Mouse (Mus musculus): ENCODE measurements at regions not wholly inside any gene's neighbourhood (a gene's known extent, or its start where the extent isn't known, plus 50 kb on each side); places are given as distances from the start of the nearest gene placed in this dataset.
"Not testable (repeated sequence)": the region's sequence is repeated elsewhere in the genome, so short reads cannot be mapped to it uniquely, and the experiment has no call there.

DNA sequence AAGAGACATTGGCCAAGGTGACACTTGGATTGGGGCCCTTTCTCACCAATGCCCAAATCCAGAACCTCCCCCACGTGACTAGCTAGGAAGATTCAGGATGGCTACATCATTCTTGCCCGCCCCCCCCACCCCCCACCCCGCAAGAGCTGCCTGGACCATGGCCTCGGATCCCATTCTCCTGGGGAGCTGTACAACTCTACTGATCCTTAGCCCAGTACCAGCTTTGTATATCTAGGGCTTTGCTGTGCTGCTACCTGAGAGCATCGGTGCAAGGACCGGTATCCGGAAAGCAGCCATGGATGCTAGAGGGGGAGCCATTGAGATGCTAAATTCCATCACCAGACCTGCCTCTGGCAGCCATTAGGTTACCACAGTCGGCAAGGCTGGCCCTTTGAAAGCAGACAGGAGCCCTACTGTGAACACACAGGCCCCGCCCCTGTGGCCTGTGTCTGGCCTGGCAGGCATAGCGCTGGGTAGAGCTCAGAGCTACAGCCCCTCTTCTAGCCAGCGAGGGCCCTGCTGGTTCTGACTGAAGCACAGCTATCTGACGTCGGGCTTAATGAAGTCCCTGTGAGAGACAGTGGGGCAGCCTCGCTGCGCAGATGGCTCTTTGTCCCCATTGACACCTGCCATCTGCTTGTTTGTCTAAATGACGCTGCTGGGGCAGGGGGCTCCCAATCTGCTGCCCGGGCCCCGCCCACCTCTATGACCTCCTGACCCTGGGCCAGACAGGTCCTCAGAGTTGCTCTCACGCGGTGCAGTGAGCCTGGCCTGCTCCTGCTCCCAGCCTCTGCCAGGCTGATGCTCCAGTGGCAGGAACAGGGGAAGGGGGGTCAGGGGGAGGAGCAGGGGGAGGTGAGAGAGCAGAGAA, 128.9 kb downstream of the Dll1 start:
- no peak for DNase-seq (ENCODE audit: low spot score)

DNA sequence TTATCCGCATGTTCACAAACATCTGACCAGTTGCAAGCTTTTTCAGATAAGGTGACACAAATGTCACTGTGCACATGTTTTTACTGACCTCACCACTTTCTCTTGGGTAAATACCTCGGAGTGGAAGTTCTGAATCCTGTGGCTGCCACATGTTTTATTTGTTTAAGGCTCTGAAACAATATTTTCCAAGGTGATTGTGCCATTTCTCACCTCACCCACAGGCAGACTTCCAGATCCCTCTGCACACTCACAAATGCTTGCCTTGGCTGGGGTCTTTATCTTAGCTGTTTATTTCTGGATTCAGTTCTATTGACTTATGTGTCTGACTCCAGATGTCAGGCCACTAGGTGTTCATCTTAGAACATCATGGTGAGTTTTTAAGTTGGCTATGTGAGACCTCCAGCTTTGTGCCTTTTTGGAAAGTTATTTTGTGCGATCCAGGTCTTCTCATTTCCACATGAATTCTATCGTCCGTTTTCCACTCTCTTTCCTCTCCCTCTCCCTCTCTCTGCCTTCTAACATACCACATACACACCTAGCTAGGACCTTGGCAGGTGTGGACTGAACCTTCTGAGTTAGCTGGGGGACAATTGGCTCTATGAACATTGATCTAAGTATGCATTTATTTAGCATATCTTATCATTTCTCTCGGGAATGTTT, 133.6 kb downstream of the Dll1 start:
- DNase-seq (ENCODE audit: low spot score) = no peak

DNA sequence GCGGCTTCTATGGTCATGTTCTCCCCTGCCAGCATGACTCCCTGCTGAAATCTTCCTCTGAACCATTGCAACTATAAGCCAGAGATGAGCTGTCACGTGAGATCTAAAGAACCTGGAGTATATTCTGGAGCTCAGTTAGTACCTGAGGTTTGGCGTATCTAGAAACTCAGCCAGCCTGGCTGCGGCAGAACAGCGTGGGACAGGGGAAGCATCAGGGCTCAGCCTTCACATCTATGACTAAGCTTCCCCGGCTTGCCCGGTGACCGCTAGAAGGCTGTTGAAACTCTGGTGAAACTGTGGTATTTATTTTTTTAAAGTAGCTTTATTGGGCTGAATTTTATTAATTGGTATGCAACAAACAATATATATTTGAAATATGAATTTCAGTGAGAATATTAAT, 134.3 kb downstream of the Dll1 start:
- DNase-seq (ENCODE audit: low spot score) = no peak

DNA sequence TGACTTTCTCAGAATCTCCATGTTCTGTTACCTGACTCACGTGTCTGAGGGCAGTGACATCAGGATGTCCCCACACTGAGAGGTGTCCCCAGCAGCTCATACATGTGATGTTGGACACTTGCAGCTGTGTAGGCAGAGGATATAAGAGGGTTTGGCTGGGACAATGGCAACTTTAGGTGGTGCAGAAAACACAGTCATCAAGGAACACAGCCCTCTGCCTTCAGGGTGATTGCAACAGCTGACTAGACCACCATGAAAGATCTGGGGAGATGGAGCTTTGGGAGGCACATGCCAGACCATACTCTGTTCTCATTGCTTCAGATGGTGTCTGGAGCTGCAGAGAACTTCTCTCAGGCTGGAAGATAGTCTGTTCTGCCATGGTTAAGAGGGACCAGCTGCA, 135.2 kb downstream of the Dll1 start:
- DNase-seq (ENCODE audit: low spot score) = no peak

DNA sequence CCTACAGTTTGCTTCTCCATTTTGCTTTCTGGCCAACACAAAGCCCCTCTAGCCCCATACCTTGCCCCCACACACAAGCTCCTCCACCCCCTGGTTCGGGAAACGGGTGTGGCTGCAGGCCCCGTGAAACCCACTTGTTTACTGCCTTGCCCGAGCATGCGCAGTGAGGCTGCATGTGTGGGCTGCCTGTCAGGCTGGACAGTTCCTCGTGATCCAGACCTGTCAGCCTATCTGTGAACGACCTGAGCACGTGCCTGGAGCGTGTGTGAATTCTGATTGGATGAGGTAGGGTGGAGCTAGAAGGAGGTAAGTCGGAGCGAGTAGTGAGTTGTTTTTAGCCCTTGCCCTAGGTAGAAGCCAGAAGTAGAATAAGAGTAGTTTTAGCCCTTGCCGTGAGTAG, 136.0 kb downstream of the Dll1 start:
- not testable (repeated sequence) for DNase-seq (ENCODE audit: low spot score)

DNA sequence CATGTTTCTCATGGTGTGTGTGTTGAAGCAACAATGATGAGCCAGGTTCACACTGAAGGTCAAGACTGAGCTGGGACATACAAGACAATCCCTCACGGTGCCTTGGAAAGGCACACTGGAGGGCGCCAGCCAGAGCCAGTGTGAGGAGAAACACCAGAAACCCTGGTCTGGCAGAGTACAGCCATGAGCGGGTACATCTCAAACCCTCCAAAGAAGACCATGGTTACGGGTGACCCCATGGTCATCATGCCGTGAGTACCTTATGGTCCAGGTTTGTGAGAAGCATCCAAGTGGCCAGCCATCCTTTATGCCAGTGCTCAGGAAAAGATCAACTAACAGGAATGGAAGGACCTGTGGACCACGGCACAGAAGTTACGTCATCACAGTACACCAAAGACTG, 136.7 kb downstream of the Dll1 start:
- no peak for DNase-seq (ENCODE audit: low spot score)

DNA sequence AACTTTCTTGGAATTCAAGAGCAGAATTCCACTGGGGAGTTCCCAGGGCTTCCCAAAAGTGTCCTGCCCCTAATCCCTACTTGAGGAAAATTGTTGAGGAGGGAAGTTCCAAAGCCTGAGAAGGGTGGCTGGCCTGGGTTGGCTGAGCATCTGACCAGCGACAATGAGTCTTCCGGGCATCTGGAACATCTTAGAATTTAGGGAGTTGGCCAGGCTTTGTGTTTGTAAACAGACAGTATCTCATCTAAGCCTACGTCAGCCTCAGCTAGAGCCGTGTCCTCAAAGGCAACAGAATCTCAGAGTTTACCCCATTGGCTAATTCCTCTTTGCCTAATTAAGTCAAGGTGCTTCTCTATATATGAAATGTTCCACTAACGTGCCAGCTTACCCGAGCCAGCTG, 141.6 kb downstream of the Dll1 start:
- DNase-seq (ENCODE audit: low spot score) = no peak

DNA sequence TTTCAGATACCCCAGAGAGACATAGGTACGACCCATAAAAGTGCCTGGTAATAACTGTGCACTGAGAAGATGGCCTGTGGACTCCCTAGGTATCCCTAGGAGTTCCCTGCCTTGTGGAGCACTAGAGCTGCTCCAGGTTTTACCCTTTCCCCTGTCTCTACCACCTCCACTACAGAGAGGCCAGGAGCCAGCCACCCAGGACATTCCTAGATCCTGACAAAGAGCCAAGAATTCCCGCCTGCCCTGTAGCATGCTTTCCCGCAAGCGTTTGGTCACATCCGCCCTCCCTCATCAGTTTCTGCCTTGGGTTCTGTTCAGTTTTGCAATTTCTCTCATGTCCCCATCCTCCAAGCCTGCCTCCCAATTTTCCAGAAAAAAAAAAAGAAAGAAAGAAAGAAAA, 145.5 kb downstream of the Dll1 start:
- no peak for DNase-seq (ENCODE audit: low spot score)

DNA sequence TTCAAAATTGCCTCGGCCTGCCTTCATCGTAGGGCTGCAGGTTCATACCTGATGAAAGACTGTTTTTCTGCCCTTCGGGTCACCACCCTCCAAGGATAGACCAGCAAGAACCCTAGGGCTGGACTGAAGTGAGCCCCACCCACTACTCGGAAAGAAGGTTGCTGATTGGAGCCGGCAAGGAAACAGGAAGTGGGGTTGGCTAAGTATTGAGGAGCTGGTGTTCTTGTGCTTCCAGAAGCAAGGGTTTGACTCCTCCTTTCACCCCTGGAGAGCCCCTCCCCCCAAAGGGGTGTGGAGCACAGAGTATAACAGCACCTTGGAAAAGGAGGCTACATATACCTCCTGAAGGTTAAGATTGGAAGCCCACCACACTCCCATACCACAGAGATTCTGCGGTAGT, 147.5 kb downstream of the Dll1 start:
- no peak for DNase-seq (ENCODE audit: low spot score)

DNA sequence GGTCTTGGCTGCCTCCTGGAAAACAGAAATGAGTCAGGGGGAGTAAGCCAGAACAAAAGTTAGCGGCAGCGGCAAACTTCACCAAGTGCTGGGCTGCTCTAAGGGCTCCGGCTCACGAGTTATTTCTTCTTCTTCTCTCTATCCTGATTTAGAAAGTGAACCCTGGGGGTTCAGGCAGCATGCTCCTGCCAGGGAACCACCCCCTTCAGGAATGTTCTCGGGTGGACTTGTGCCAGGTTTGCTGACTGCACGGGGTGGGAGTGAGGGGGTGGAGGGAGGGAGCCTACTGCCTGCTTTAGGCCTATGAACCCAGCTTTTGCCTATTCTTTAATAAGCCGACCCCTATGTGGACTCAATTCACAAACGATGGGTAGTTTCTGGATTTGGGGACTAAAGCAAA, 148.6 kb downstream of the Dll1 start:
- DNase-seq (ENCODE audit: low spot score) = no peak

DNA sequence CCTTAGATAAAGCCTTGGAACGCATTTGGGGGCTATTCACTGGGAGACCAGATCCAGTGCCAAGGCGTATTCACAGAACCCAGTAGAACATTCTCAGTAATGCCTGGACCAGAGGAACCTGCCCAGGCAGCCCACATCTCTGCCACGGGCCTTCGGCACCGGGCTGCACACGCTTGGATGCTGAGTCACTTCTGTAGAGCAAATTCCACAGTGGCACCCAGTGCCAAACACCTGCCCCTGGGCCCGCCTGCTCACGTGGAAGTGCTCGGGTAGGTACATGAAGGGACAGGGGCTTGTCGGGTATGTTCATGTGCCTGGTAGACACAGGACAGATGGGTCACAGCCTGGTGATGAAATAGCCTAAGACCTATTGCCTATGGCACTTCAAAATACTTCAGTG, 152.8 kb downstream of the Dll1 start:
- DNase-seq (ENCODE audit: low spot score) = no peak

DNA sequence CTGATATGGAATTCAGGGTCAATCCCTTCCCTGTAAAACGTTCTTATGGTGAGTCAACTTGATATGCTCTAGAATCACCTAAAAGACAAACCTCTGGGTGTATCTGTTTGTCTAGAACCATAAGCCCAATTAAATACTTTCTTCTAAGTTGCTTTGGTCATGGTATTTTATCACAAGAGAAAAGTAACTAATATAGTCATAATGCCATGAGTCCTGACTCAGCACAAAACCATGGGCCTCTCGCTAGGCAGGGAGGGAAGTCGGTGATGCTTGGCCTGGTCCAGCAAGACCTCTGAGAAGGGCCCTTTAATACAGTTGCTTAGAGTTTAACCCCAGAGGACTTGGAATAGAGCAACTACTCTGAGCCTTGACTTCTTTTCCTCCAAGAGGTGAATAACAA, 153.7 kb downstream of the Dll1 start:
- no peak for DNase-seq (ENCODE audit: low spot score)

DNA sequence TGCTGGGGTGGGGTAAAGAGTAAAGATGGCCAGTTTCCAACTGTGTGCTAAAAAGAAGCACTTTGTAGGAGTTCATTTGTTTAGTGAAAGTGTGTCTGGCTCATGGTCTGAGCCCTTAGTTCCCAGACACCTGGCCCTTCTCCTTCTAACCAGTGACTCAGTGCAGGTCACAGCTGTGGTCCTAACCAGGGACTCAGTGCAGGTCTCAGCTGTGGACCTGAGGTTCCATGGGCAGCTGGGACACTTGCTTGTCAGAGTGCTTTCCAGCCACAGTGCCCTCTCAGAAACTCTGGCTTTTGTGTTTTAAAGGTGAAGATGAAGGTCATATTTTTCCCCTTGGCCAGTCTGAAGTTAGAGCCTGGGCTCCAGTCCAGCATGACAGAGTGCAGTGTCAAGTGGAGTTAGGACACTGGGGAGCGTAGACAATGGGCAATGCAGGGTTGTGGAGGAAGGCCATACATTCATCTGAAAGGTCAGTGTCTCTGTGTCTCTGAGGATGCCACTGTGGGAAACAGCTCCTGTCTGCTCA, 162.5 kb downstream of the Dll1 start:
- no peak for DNase-seq (ENCODE audit: low spot score)

DNA sequence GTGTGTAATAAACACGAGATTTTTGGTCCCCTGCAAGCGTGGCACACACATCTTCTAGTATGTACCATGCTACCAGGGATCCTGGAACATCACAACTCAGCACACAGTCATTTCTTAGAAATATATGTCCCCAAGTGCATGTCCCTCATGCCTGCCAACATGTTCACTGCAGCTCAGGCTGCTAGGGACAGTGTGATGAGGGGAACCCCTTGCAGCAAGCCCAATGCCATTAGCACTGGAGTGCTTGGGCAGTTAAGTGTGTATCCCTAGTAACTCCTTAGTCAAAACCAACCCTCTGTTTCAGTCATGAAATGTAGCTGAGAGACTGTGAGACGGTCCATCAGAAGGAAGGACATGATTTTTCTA, 167.5 kb upstream of the Gm3448 start:
- no peak for DNase-seq (ENCODE audit: low spot score)

DNA sequence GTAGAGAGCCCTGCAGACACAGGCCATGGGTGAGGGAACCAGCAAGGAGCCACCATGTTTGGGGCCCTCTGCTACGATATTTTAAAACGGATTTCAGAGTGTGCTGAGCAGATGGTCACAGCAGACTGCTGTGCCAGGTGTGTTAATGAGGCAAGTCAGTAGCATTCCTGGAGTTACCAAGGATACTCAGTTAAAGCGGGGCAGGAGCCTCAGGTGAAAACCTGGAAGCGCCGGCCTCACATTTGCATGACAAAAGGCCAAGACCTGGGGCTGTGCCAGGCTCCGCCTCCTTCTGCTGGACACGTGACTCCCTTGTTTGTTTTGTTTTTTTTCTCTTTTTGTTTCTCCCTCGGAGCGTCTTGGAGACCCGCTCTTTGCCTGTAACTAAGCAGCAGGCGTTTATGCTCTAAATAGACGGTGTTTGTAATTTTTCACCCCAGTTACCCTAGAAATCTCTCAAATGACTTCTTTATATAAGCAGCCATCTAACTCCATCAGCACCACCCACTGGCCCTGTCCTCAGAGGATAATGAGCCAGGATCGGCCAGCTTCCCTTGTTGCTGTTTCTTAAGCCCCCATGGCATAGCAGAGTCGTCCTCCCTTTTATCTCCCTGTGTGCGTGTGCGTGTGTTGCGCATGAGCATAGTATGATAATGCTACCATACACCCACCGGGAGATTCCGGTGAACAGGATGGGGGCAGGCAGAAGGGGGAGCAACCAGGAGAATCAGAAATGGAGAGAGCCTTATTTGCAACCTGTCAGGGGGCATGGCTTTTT, 166.9 kb upstream of the Gm3448 start:
- DNase-seq (ENCODE audit: low spot score) = peak; percentile 52

DNA sequence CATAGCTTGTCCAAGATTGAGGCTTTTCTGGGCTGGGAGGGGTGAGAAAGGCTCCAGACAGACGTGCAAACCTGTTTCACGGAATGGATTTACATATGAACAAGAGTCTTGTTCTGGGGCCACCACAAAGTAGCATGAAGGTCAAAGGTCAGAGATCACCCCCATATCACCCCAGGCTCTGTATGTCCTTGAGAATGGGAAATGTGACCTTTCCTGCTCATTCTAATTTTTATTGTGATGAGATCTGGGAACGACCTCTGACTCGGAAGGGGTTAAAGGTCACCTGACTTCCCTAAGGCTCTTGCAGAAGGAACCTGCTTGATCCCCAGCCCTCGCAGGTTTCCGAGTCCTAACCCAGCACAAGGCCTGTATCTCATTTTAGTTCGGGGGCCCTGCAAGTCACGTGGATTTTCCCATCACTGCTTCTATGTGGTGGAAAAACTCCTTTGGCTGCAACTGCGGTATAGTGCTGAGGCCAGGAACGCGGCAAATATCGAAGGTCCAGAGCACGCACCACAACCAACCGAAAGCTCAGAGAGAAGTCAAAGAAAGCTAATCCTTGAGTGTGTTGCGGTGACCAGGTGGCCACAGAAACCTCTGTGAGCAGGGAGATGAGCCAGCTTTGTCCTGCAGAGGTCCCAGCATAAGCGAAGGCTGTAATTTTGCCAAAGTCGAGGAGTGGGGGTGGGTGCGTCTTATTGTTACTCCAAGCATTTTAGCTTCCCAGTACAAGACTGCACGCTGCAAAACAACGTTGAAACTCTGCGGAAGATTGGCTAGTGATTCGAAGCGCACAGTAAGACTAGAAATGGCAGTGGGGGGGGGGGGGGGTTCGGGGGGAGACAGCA, 166.1 kb upstream of the Gm3448 start:
- no peak for DNase-seq (ENCODE audit: low spot score)

DNA sequence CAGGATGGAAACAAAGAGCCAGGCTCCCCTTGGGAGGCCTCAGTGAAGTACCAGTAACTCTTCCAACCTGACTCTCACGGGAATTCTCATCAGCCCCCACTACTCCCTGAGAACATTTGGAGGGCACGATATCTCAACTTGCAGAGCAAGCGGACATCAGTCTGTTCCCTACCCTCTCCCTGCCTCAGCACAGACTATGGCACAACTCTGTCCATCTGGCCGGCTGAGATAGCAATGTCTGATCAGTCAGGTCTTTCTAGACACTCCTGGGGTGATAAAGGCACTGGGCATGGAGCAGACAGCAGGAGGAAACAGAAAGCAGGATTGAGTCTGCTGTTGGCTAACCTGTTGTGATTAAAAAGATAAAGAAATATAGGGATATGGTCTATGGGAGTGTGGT, 164.5 kb upstream of the Gm3448 start:
- no peak for DNase-seq (ENCODE audit: low spot score)

DNA sequence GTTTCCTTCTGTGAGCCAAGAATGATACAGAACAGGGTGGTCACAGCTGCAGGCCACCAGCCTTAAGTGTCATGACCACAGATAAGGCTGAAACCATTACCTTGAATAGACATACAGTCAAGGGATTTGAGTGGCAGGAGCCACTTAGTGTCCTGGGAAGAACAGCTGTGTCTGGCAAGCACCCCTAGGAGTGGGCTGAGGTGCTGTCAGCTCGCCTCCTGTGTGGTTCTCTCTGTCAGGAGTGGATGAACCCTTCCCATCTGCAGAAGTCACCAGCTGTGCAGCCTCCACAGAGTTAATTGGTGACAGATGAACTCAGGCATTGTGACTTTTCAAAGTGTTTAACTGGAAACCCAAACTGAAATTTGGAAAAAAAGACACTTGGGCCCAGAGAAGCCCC, 163.2 kb upstream of the Gm3448 start:
- no peak for DNase-seq (ENCODE audit: low spot score)

DNA sequence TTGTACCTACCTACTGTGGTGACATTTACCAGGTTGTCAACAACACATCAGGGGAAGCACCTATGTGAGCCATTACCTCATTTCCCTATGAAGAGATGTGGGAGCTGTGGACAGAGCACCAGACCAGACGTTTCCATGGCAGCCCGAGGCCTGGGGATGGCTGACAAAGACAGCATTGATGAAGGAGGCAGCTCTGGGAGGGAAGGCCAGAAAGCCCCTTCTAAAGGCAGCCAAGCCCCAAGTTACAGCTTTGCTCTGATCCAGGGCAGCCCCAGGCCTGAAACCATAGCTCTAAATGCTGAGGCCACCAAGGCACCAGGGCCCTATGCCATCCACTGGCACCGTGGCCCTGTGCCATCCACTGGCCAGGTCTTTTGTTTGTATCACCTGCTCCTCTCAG, 157.9 kb upstream of the Gm3448 start:
- no peak for DNase-seq (ENCODE audit: low spot score)

DNA sequence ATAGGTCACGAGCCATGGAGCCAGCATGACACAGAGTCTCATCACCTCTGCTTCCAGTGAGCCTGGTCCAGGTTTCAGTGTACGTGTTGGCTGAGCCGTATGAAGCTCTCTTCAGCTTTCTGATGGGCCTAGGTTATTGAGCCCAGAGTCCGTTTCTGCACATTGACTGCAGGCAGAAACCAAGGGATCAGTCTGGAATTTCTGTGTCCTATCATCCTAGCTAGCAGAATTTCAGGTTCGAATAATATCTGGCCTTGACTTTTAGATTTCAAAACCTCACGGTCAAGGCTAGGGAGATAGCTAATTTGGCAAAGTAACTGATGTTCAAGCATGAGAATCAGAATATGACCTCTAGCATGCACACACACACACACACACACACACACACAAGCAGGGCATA, 156.0 kb upstream of the Gm3448 start:
- DNase-seq (ENCODE audit: low spot score) = no peak

DNA sequence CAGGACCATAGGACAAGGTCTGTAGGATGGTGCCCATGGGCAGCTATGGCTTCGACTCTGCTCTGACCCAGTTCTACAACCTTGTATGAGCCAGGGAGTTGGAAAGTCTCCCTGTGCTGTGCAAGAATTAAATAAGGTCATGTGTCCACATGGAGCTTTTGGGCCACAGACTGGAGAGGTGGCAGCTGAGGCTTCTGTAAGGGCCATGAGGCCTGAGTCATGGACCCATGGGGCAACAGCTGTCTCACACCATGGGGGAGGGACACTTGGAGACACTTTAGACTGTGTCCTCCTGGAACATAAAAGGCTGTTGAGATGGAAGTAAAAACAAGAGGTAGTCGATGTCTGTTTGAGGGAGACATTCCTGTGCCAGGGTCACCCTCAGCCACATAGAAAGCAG, 154.5 kb upstream of the Gm3448 start:
- DNase-seq (ENCODE audit: low spot score) = no peak

DNA sequence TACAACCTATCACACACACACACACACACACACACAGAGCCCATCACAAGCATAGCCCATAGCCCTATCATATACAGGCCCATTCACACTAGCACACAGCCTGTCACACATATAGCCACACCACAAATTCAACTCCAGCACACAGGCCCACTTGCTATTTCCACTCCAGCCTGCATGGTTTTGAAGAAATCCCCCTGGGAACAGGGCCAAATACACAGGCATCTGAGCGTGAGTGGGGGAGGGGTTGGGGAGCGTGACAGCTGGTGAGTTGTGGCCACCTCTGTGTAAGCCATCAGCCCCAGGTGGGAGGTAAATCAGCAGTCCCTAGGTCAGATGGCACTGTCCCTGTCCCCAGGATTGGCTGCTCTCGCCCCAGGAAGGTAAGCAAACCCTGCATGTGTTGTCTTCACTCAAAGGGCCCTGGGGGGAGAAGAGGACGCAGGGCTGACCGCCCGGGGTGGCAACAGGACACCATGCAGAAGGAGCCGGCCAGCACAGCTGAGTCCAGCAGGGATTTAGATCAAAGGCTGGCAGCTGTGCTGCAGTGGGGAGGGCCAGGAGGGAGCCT, 153.6 kb upstream of the Gm3448 start:
- DNase-seq (ENCODE audit: low spot score) = no peak

Data from ovary, postnatal 36 days (tissue).